Mouse (Mus musculus) thymus, adult 2 months (tissue): ENCODE results near the gene Metap1d.

Experiments
- CTCF ChIP-seq: fragments of 200-500 bp; IDR thresholded peaks from 2 replicates; pipeline ENCODE4 v1.5.1; 2012; ENCODE audit warnings: mild to moderate bottlenecking, control low read depth, low read length, moderate library complexity, borderline replicate concordance; ENCODE audit not compliant: control insufficient read depth, poor library complexity, insufficient read depth; ENCODE audit errors: extremely low read depth
- POLR2A ChIP-seq: fragments of 200-500 bp; IDR thresholded peaks from 2 replicates; pipeline ENCODE4 v1.6.1; 2012; ENCODE audit warnings: mild to moderate bottlenecking, low read length, control low read depth, moderate library complexity; ENCODE audit not compliant: control insufficient read depth, poor library complexity, insufficient read depth; ENCODE audit errors: extremely low read depth

- TF ChIP-seq POLR2A (no peak), CTCF (no peak)
These were observed 51.8 kb downstream of the Metap1d start for GRCm38 (mm10) chr2:71504852-71505251.
